Mouse (Mus musculus) adrenal gland (tissue): ENCODE measurements at regions not wholly inside any gene's neighbourhood (a gene's known extent, or its start where the extent isn't known, plus 50 kb on each side); places are given as distances from the start of the nearest gene placed in this dataset.

ENCODE experiments used
- intact Hi-C: fragments of 180-260 bp; cut with DNase I; formaldehyde crosslinking; loops from one replicate; pipeline ENCODE4 v1.15.1; 2025

DNA sequence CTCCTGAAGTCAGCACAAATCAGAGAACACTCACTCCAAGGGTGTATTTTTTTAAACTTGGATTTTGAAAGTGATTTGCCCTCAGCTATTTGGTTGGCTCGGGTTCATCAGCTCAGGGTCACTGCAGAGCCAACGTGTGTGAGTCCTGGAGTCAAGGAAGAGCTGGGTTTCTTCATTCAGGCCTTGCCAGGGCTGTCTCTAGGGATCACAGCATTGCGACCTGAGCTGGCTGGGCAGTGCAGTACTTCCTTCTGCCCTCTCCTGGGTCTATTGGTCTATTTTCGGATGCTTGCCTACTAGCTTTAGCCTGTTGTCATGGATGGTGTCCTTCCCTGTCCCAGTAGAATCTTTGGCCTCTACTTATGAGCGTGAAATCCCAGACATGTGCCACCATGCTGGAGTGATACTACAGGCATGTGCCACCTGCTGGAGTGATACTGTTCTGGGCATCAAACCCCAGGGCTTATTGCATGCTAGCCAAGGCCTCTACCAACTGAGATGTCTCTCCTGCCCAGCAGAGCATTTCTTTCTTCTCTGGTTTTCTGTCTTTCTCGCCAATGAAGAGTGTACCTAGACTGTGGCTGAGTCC, 211.7 kb upstream of the Rbfox1 start:
- intact Hi-C loops: no loop called here

DNA sequence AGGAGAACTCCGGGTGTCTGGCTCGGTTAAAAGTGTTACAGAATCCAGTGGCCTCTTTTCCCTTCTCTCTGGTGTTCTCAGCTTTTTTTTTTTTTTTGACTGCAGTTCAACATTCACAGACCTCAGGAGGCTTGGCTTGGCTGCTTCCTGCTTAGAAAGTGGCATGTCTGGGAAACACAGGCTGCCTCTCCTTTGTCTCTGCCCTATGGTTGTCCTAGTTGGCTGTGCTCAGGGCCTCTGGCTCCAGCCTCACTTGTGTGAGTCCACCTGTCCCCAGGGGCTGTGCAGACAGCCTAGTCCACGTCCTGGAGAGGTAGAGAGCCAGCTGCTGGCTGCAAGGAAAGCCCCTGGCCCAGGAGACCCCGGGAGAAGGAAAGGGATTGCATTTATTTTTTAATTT, 212.3 kb upstream of the Rbfox1 start:
- intact Hi-C loops: no loop called here

DNA sequence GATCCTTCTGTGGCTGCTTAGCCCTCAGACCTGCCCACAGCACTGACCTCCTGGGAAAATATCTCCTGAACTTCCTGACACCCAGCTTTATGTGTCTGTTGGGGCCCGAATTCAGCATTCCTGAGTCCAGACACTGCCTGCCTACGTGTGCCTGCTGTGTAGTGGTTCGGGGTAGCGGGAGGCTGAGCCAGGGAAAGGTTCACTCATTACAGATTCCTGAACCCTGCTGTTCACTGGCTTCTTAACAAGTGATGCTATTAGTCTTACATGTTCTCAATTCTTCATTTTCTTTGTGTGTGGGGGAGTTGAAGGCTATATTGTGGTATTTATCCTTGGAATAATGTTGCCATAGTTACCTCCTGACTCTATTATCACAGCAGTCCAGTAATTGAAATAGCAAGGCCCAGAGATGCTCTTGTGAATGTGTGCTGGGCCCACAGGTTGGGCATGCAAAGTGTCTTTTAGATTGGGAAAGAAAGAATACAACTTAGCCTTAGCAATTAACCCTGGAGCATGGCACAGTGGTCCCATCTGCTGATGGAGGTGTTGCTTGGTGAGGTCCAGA, 216.7 kb upstream of the Rbfox1 start:
- intact Hi-C loops: no loop called here

DNA sequence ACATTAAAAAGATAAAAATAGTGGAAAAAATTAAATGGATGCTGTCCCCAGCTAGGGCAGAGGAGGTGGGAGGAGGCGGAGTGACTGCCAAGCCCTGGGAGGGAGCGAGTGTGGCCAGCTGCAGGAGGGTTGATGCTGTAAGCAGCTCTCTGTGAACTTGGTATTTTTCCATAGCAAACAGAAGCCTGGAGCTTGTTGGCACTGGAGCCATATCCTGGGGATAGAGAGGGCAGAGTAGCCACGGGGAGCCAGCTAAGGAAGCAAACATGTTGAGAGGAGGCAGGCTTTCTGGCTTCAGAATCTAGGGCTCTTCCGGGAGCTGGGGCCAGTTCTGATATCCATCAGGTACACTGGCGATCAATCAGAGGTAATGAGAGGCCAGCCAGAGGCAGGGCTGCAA, 223.2 kb upstream of the Rbfox1 start:
- intact Hi-C loops: no loop called here

DNA sequence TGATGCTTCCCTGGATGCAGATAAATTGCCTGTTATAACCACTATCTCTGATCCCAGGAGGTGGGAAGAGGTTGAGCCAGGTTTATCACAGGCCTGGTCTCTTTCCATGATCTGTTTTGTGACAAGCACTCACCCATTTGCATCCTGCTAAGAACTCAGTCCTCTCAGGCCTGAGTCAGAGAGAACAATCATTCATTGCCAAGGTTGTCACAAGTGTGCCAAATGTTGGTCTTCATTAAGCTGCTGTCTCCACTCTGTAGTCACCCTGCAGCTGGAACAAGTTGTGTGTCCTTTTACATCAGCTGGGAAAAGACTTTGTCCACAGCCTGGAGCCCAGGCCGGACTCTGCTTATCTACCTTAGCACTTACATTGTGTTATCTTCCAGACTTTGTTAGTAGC, 233.6 kb upstream of the Rbfox1 start:
- intact Hi-C loops: no loop called here

DNA sequence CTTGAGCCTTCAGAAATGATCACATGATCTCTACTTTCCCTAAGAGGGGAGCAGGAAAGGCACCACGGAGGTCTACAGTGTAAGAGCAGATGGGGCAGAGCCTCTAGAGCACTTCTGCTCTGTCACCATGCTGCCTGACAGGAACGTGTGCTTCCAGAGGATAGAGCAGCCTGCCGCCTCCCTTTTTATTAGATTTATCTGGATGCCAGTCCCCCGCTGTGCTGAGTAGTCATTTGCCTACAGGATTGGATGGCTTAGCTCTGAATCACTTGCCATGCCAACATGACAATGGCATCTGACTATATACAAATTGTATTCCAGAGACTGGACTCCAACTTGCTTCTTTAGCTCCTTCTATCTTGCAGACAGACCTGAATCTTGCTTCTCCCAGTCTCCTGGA, 234.2 kb upstream of the Rbfox1 start:
- intact Hi-C loops: no loop called here

DNA sequence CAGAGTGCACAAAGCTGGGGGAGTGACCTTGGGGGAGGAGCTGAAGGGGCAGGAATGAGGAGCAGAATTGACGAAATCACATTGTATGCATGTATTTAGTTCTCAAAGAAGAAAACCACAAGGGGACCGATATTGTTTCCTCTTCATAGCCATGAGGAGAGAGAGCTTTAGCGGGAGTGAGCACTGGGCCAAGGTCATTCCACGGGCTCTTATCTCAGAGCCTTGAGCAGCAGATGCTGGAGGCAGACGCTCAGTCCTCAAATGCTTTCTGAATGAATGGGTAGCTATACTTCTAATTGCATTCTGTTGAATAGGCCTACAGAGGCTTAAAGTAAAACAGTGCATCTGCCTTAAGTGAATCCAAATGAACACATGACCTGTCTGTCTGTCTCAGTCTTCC, 245.2 kb upstream of the Rbfox1 start:
- intact Hi-C loops: no loop called here

DNA sequence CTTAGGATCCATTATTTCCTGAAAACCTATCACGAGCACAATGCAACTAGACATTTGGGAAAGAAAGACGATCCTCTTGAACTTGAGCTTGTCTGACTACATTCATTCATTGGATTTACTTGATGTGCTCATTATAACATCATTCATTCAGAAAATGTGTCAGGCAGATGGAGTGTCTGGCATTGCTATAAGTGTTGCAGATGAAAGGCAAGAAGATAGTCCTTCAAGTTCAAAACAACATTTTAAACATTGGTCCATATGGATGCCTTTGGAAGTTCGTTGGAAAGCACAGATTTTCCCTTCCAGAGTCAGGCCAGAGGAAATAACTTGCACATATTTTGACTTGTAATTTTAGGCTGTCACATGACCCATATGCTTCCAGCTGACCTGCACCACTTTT, 255.2 kb upstream of the Rbfox1 start:
- intact Hi-C loops: no loop called here

DNA sequence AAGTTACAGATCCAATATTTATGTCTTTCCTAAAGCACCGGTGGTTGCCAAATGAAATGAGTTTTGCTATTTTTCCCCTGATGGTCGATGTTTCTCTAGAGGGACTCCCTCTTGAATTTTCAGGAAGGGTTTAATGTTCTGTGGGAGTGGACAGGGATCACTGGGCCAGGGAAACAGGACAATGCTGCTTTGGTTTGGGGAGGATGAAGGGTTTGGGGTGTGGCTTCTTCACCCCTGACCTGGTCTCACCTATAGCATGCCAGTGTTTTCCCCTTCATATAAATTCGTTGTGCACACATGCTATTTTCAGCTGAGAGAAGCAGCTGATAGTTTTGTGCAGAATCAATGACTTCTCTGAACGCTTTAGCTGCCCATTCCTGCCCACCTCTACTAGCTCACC, 257.2 kb upstream of the Rbfox1 start:
- intact Hi-C loops: no loop called here

DNA sequence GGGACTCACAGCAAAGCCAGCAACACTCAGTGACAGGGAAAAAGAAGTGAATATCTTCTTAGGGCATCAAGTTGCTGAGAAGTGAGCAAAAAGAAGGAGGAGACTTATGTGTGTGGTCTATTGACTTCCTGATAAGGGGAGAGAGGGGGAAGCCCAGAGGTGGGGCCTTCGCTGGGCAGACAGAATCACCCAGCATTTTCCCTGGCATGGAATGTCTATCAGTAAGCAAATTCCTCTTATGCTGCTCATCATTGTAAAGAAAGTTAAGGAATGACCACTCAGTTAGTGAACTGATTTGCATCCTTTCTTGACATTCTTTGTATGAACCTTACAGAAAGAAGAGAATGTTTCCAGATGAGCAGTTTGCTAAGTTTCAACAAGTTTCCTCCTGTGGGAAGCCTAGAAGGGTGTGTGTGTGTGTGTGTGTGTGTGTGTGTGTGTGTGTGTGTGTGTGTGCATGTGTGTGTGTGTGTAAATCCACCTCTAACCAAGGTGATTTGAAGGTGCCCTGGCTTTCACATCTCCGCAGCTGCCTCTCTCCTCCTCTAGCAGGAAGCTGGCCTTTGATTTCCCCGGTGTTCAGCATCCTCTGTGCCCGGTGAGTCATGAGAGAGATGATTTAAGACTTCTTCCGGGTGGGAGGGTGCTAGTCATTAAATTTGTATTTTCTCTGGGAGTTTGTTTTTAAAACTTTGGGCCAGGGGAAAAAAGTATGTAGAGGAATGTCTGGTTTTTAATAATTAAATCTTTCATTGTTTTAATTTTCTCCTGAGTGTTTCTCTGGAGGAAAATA, 257.8 kb upstream of the Rbfox1 start:
- intact Hi-C loops: no loop called here

DNA sequence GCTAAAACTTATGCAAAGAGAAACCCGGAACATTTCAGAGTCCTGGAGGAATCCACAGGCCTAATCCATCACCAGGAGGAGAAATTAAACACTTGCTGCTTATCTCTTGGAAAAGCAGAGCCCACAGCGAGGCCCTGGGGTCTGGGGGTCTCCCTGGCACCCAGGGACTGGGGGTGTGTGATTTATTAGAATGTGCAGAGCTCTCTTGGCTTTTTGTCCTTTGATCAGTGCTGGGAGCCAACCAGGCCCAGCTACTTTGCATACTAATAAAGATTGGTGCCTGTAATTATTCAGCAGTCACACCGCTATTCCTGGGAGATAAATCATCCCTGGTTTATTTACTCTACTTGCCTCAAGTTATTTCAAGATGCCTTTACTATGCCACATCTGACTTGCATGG, 260.0 kb upstream of the Rbfox1 start:
- intact Hi-C loops: no loop called here

DNA sequence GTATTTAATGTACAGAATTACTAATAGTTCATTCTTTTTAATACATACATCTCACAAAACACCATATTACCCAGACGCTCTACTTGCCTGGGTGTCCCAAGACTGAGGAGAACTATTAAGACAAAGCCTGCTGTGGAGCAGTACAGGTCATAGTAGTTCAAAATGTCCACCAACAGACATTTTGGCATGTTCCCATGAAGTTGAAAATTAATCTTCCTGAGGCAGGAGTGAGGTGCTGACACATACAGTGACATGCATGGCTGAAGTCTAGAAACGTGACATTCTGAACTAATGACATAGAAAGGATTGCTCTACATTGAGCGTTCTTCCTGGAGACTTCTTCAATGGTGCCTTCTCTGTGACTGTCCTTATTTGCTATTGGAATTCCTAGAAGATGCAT, 264.6 kb upstream of the Rbfox1 start:
- intact Hi-C loops: no loop called here

DNA sequence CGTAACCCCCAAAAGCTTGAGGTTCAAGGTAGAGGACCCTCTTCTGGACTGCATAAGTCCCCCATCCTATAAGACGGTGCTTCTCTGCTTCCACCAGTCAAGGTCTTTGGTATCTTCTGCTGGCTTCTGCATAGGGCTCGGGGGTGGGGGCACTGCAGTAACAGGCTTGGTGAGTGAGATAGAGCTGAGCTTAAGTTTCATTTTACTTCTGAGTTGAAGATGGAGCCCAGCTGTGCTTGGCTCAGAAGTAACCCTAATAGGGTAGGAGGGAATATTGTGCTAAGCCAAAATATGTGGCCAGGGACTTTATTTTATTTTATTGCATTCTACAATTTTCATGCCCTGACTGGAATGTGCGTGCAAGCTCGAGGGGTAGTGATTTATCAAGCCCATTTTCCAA, 268.8 kb upstream of the Rbfox1 start:
- intact Hi-C loops: no loop called here

DNA sequence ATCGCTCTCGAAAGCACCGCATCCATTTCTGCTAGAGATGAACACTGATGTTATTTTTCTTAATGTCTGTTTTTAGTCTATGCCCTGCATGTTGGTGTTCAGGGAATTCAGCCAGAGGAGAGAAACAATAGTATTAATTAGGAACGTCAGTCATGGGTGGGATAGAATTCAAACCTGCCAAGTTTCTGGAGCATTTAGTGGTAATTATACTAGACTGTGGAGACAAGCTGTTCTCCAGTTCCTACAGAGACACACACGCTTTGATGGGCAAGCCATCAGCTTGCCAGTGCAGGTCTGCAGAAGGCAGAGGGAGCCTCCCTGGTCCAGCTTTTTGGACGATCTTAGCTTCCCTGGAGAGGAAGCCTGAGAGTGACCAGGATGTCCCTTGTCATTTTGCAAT, 289.8 kb upstream of the Rbfox1 start:
- intact Hi-C loops: no loop called here

DNA sequence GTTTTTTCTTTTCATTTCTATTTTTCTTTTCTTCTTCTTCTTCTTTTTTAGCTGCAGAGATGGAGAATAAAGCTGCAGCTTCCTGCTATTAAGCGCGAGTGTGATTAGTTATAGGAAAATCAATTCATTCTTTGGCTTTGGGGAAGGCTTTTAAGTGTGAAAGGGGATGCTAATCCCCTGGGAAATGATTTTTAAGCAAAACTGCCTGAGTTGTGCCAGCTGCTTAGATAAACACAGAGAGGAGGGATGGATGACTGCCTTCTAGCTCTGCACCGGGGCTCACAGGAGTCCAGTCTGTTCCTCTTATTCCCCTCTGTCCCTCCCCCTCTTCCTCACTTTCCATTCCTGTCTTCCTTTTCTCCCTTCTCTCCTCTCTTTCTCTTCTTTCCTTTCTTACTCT, 306.8 kb upstream of the Rbfox1 start:
- intact Hi-C loops: no loop called here

DNA sequence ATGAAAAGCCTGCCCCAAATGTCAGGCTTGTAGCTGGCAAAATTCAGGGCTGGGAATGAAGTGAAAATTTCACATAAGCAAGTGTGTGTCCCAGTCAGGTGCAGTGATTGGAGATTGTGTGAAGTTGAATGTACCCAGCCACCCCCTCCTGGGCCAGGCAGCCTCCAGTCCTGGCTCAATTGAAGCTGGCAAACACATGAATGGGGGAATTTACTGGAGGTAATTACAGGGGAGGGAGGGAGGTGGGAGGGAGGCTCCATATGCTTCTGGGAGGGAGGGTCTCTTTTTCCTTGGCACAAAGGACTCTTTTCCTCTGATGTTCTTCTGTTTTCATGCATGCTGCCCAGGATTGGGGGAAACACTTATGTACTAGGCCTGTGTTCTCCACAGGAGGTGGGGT, 312.4 kb upstream of the Rbfox1 start:
- intact Hi-C loops: no loop called here

DNA sequence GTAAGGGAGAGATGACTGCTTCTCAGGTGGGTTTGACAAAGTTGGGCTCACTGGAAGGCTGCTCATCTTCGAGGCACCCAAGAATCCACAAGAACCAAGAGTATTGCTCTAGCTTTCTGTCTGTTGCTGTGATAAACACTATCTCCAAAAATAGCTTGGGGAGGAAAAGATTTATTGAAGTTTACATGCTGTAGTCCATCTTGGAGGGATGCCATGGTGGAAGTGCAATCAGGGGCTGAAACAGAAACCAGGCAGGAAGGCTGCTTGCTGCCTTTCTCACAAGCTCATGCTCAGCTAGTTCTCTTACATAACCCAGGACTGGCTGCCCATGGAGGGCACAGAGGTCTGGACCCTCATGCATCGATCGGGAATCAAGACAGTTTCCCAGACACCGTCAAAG, 314.5 kb upstream of the Rbfox1 start:
- intact Hi-C loops: no loop called here

DNA sequence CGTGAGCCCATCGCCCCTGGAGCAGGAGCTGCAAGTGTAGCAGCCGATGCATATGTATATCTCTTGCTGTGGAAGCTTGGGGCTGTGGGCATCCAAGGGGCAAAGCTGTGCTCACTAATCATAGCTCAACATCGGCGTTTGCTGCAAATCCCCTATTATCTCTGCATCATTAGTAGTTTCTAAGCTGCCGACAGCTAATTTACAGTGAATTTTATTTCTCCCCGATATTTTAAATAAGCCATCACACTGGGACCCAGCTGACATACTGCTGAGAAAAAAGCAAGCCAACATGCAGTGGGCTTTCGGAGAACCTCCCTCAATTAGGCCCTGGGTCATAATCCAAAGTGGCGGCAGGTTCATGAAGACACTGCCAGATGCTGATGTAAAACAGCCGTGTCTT, 313.3 kb upstream of the Eef2kmt start:
- intact Hi-C loops: no loop called here

DNA sequence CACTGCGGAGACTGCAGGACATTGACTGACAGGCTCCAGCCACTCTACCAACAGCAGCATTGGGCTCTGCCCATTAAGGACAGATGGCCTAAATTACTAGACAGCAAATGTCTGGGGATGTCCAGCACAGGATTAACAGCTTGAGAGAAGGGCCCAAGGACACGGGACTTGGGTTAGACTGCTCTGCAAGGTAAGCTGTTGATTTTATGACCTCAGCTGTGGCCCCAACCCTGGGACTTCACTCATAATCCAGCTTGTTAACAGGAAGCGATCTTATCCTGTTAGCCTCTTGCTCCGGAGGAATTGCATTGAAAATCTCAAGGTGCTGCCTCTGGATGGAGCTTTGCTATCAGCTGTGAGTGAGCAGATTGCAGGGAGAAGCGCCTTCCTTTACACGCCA, 293.2 kb upstream of the Eef2kmt start:
- intact Hi-C loops: no loop called here

DNA sequence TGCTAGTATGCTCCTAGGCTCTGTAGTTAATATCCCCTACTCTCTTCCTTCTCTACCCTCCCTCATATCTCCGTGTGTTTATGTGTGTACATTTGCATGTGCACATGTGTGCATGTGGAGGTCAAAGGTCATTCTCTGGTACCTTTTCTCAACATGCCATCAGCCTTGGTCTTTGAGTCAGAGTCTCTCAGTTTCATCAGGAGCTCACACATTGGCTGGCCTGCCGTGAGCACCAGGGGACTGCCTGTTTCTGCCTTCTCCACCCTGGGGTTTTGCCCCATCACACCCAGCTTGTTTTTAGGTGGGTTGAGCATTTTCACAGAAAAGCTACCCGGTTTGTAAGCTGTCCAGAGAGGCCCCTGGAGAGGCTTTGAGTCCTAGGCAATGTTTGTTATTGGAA, 292.8 kb upstream of the Eef2kmt start:
- intact Hi-C loops: no loop called here

DNA sequence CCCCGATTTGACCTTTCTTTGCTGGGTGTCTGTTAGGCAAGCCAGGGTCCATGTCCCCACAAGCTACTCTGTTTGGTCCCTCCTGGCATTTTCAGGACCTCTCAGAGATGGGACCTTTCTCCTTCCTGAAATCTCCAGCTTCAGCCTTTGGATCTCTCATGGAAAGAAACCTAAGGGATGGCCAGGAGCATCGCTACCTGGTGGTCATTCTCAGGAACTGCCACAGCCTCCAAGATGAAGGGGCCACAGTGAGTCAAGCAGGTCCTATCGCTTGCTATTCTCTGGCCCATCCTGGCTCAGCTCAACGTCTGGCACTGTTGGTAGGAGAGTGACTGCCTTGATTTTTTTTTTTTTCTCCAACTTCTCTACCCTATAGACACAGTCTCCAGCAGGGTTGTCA, 291.0 kb upstream of the Eef2kmt start:
- intact Hi-C loops: no loop called here

DNA sequence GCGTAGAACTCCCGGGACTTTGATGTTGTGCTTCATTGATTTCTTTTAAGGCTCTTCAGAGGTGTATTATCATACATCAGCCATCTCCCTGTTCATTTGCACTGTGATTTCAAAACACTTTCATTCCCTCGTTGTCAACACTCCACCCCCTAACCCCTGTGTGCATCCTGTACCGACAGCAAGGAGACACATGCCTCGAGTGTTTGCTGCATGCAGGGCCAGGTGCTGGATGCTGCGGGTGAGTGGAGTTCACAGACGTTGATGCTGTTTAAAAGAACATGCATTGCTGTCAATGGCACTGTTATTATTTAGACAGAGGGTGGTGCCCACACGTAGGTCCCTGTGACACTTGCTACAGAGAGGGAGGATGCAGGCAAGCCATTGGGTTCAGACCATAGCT, 290.0 kb upstream of the Eef2kmt start:
- intact Hi-C loops: no loop called here

DNA sequence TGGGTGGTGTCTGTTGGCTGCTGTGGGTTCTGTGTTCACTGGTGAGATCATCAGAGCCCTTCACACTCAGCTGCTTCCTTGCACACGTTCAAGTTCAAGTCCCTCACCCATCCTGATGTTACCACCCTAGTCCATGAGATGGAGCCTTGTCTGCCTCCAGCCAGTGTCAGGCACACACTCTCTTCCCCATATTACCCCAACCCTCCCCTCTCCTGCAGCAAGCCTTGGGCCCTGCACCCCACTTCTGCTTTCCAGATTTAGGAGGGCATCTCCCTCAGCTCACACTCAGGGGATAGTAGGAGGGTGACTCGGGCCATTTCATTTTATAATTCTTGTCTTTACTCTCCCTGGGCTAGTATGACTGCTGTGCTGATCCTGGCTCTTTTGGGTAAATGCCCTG, 288.7 kb upstream of the Eef2kmt start:
- intact Hi-C loops: no loop called here
